Mouse (Mus musculus) left cerebral cortex, adult 8-10 months (tissue): ENCODE measurements around the gene 2810006K23Rik. TPM values are rescaled to one million over a fixed set of nuclear protein-coding genes. Genes with fewer than 3 reads are reported as not detected.

Source experiments
- DNase-seq, 2 experiments: peaks; one replicate each; pipeline ENCODE4 v3.0.0; 2022; ENCODE audit warnings: low spot score in 2 of 2
- total RNA-seq, 4 experiments: library from RNA; stranded (reverse); gene quantifications; 2 replicates each; pipeline ENCODE4 v1.2.4; 2022

2810006K23Rik gene
- total RNA-seq, 4 experiments from 2014 or later, result 9.1 to 14.1 (median 12.8) TPM

DNA sequence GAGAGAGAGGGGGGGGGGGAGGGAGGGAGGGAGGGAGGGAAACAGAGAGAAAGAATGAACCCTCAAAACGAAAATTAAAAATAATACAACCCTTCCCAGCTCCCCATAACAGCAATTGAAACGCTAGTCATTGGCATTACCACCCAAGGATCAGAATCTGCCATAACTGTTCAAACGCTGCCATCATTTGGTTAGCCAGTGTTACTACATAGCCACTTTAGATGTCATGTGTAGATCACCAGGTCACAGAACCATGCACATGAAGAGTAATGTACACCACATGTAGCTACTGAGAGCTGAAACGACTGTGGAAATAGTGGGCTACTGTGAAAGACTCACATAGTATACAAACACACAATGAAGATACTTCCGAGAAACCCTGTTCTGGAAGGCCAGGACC lies 60.0 kb downstream of the 2810006K23Rik start:
- DNase-seq, result no peak

Other genes starting within 250 kb of the 2810006K23Rik start
- 10 to 100 TPM; 54.5 to 61.4 (median 56.3) TPM for gene Abcb9, start 232.3 kb upstream of the 2810006K23Rik start, total RNA-seq
- 10 to 100 TPM; 29.4 to 36.2 (median 32.3) TPM for gene Ogfod2, start 215.8 kb upstream of the 2810006K23Rik start, total RNA-seq
- 10 to 100 TPM; 58.5 to 70.6 (median 61.2) TPM for gene Arl6ip4, start 212.0 kb upstream of the 2810006K23Rik start, total RNA-seq
- gene Pitpnm2, start 78.3 kb upstream of the 2810006K23Rik start, total RNA-seq, result 100 to 1,000 TPM; 235 to 257 (median 249) TPM
- 10 to 100 TPM; 23.8 to 29.4 (median 27.1) TPM for gene Mphosph9, start 117 bp upstream of the 2810006K23Rik start, total RNA-seq
- 100 to 1,000 TPM; 126 to 160 (median 136) TPM for gene Cdk2ap1, start 35.0 kb downstream of the 2810006K23Rik start, total RNA-seq
- 100 to 1,000 TPM; 137 to 172 (median 153) TPM for gene Sbno1, start 97.9 kb downstream of the 2810006K23Rik start, total RNA-seq
- 10 to 100 TPM; 46.3 to 56.1 (median 53.9) TPM for gene Kmt5a, start 111.8 kb downstream of the 2810006K23Rik start, total RNA-seq
- gene Rilpl2, start 150.3 kb downstream of the 2810006K23Rik start, total RNA-seq, result 10 to 100 TPM; 13.3 to 18.3 (median 15.8) TPM
- gene Snrnp35, start 155.0 kb downstream of the 2810006K23Rik start, total RNA-seq, result 10 to 100 TPM; 19.0 to 29.8 (median 23.9) TPM
- 10 to 100 TPM; 51.6 to 69.0 (median 61.8) TPM for gene Rilpl1, start 203.3 kb downstream of the 2810006K23Rik start, total RNA-seq
- 100 to 1,000 TPM; 104 to 114 (median 110) TPM for gene Tmed2, start 212.6 kb downstream of the 2810006K23Rik start, total RNA-seq
- 10 to 100 TPM; 24.9 to 28.0 (median 27.0) TPM for gene Ddx55, start 224.8 kb downstream of the 2810006K23Rik start, total RNA-seq